8 mouse cellular contexts compared by ENCODE assay signal in genomic region chr17:94750136-94750729, GRCm38 (mm10). TPM values are rescaled to one million over a fixed set of nuclear protein-coding genes. Genes with fewer than 3 reads are reported as not detected.
DNase-seq lines count a peak whose midpoint lies in the region; ATAC-seq and TF ChIP-seq lines count a peak whose summit lies in the region.

No protein-coding gene starts in this region.

- H3K27ac ChIP-seq in limb, embryonic 15.5 days, result peak overlapping the region; percentile 94
- H3K27ac ChIP-seq in stomach, embryonic 16.5 days (ENCODE audit: low read length), result peak overlapping the region; percentile 91

- no peak for TF ChIP-seq CTCF in C2C12 (IDR thresholded peaks at IDR 0.05; ENCODE audit: control insufficient read depth, insufficient read depth, insufficient read length)

- peak; percentile 27 for DNase-seq in embryo, embryonic 10.5 days (ENCODE audit: low spot score)
- DNase-seq in embryo, embryonic 9.5 days (ENCODE audit: extremely low spot score), result no peak
- DNase-seq in adrenal gland, postnatal 25 days, result no peak
- DNase-seq in cerebellum, adult 8-10 months, result no peak

- peaks cover 65% of the 10 kb centered on the region for H3K79me2 ChIP-seq in C2C12 (ENCODE audit: control insufficient read depth, insufficient read depth)

- peak overlapping the region; percentile 47 for H3K9ac ChIP-seq in limb, embryonic 15.5 days
- peak overlapping the region; percentile 69 for H3K9ac ChIP-seq in stomach, embryonic 16.5 days (ENCODE audit: low read length)

- peak overlapping the region; percentile 68 for H3K4me3 ChIP-seq in C2C12 (ENCODE audit: insufficient read depth, poor library complexity, severe bottlenecking)
- H3K4me3 ChIP-seq in limb, embryonic 15.5 days, result peak overlapping the region; percentile 62
- H3K4me3 ChIP-seq in stomach, embryonic 16.5 days (replicated peaks; ENCODE audit: low read length), result peak overlapping the region; percentile 76

- H3K36me3 ChIP-seq in C2C12 (ENCODE audit: control insufficient read depth, insufficient read depth), result peaks cover 7% of the 10 kb centered on the region
- no peaks in the 10 kb centered on the region for H3K36me3 ChIP-seq in limb, embryonic 15.5 days
- H3K36me3 ChIP-seq in stomach, embryonic 16.5 days (ENCODE audit: control insufficient read depth, insufficient read depth, low read length), result no peaks in the 10 kb centered on the region

- H3K9me3 ChIP-seq in limb, embryonic 15.5 days, result no peaks in the 10 kb centered on the region
- H3K9me3 ChIP-seq in stomach, embryonic 16.5 days (replicated peaks; ENCODE audit: control insufficient read depth, low read length), result no peaks in the 10 kb centered on the region

- peak; percentile 67 for ATAC-seq in erythroblast, adult 5-6 weeks (replicated peaks; ENCODE audit: low FRiP score, poor library complexity, severe bottlenecking)
- ATAC-seq in limb, embryonic 15.5 days (ENCODE audit: insufficient number of reproducible peaks, low FRiP score, low TSS enrichment, low read depth), result peak; percentile 7; the same call in 1 of the 2 replicates
- ATAC-seq in stomach, embryonic 16.5 days (ENCODE audit: insufficient read depth, low FRiP score), result peak; percentile 31

- peaks cover 23% of the 10 kb centered on the region for H3K79me3 ChIP-seq in C2C12 (ENCODE audit: low read depth)

- peak overlapping the region; percentile 62 for H3K4me2 ChIP-seq in limb, embryonic 15.5 days
- H3K4me2 ChIP-seq in stomach, embryonic 16.5 days (ENCODE audit: low read depth, low read length), result peak overlapping the region; percentile 60

- no peaks in the 10 kb centered on the region for H3K27me3 ChIP-seq in C2C12 (ENCODE audit: control insufficient read depth, insufficient read depth, insufficient read length)
- no peaks in the 10 kb centered on the region for H3K27me3 ChIP-seq in limb, embryonic 15.5 days
- no peaks in the 10 kb centered on the region for H3K27me3 ChIP-seq in stomach, embryonic 16.5 days (ENCODE audit: control insufficient read depth, insufficient read depth, low read length)

- WGBS in limb, embryonic 15.5 days, result under 1% methylated on average over 22 of the region's 22 CpGs
- 2% methylated on average over 22 of the region's 22 CpGs for WGBS in stomach, embryonic 16.5 days

- peak overlapping the region; percentile 66 for H3ac ChIP-seq in C2C12 (ENCODE audit: control insufficient read depth, insufficient read length, low read depth)

- peaks cover 18% of the 10 kb centered on the region for H3K4me1 ChIP-seq in limb, embryonic 15.5 days
- peaks cover 8% of the 10 kb centered on the region for H3K4me1 ChIP-seq in stomach, embryonic 16.5 days (ENCODE audit: control insufficient read depth, insufficient read depth, low read length)

TF ChIP-seq in C2C12, 6 proteins besides CTCF, POLR2A, EP300 and RAD21:
- TF ChIP-seq FOSL1 (IDR thresholded peaks at IDR 0.05; ENCODE audit: insufficient read depth, low read length, poor library complexity, severe bottlenecking) (no peak), MYOD1 (IDR thresholded peaks at IDR 0.05; ENCODE audit: control insufficient read depth, insufficient read length, low read depth) (no peak), CEBPB (IDR thresholded peaks at IDR 0.05; ENCODE audit: low read depth) (no peak), MYOG (IDR thresholded peaks at IDR 0.05; ENCODE audit: control insufficient read depth, extremely low read depth, insufficient read length) (no peak), USF1 (IDR thresholded peaks at IDR 0.05; ENCODE audit: low read depth) (no peak), MAX (IDR thresholded peaks at IDR 0.05) (no peak)

RNA-seq across cellular contexts. Expression of gene Mettl4, which starts 0.4 kb away (rescaled TPM):
- 3.5 TPM for polyA plus RNA-seq in C2C12 (2012; fragmentation: generic; extraction: Trizol)
- total RNA-seq in erythroblast, adult 5-6 weeks (2015; ENCODE audit: low replicate concordance), result 7.7 and 8.3 TPM in 2 replicates
- 4.5 and 4.9 TPM in 2 replicates for total RNA-seq in erythroblast, adult 5-6 weeks (2017; ENCODE audit: low replicate concordance)
- polyA plus RNA-seq in limb, embryonic 15.5 days (2015; fragmentation: Nextera tagmentation; extraction: Ambion mirVana), result 19.0 and 20.0 TPM in 2 replicates
- polyA plus RNA-seq in stomach, embryonic 16.5 days (2015; fragmentation: Nextera tagmentation; extraction: Ambion mirVana), result 16.4 and 18.6 TPM in 2 replicates
- total RNA-seq in adrenal gland, postnatal 25 days (2021), result 17.7 and 19.9 TPM in 2 replicates

Comparison
In these comparisons a context has a peak if more than half of its experiments do, and no peak if none do; other contexts are left out.
1. ATAC-seq: peak in every context shown above with its lines; median percentile 67 in erythroblast, adult 5-6 weeks; 31 in stomach, embryonic 16.5 days; 7 in limb, embryonic 15.5 days.